Mouse (Mus musculus) layer of hippocampus, postnatal 10 days (tissue): Measurements from ENCODE around the gene Akt2. TPM values are rescaled to one million over a fixed set of nuclear protein-coding genes. Genes with fewer than 3 reads are reported as not detected.

ENCODE experiments used
- DNase-seq, 2 experiments: peaks; one replicate each; pipeline ENCODE4 v3.0.0; 2021; ENCODE audit warnings: low spot score in 2 of 2
- total RNA-seq, 2 experiments: library from RNA; stranded (reverse); gene quantifications; 2 replicates each; pipeline ENCODE4 v1.2.3; 2021

The Akt2 gene
- total RNA-seq, 2 experiments from 2014 or later = 92.7 to 94.8 TPM

DNA sequence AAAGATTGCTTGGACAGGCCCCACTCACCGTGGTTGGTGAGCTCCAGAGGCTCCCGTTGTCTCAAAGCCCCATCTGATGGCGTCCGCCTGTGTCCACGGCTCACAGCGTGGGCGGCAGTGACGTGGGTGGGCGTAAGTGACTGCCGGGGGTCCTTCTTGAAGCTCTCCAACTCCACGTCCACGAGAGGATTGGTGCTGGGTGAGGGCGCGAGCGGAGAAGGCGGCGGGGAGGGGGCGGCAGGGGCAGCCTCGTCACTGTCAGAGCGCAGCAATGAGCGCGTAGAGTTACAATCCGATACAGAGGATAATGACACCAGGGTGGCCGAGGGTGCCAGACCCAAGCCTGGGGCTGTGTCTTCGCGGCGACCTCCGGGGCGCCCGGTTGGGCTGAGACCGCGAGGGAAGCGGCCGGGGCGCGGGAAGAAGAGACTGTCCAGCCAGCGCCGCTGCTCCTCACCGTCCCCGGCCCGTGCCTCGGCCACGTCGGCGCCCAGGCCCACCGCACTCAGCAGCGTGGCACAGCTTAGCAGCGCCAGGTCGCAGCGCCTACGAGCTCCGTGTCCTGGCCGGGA, 66.6 kb downstream of the Akt2 start:
- DNase-seq = no peak

DNA sequence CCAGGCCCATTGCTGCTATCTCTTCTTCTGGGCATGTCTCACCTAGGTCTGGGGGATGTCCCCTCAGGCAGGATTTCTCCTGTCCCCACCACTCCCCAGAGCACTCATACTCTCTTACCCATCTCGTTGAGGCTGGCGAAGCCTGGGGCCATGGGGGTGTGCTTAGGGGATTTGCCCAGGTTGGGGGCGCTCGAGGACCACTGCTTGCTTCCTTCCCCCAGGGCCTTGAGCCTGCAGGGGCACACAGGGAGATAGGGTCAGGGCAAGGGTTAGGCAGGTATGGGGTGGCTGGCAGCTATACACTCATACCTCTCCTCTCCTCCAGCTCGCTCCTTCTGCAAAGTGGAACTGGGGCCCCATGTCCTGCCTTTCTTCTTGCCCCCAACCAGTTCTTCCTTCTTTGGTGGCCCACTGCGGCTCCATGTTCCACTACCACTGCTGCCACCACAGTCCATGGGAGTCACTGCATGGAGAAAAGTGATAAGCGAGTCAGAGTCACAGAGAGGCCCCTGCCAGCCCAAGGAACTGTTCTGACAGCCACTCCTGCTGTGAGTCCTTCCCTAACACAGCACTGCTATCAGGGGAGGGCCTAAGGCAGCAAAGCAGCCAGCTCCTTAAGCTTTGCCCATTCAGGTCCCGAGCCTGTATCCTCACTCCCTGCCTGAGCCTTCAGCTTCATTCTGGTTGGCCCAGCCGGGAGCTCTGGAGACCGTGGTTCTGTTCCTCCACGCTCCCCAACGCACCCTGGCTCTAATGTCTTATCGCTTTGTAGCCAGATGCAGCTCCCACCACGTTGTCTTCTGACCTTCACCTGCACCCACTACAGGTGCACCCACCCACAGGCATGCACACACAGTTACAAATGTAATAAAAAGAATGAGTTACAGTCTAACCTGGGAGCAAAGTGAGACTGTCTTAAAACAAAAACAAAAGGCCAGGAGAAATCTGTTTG, 67.6 kb downstream of the Akt2 start:
- DNase-seq = no peak

DNA sequence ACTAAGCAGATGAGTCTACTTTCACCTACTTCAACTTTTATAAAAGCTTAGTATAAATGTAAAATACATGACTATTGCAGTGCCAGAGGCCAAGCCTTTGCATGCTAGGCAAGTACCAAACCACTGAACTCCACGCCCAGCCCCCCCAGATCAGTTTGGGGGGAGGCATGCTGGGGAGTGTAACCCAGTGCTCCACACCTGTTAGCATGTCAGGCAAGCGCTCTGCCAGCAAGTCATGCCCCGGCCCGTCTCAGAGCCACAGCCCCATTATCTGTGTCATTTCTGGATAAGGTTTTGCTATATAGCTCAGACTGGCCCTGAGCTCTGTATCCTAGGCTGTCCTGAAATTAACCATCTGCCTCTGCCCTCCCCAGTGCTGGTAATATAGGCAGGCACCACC, 70.7 kb downstream of the Akt2 start:
- DNase-seq = no peak

DNA sequence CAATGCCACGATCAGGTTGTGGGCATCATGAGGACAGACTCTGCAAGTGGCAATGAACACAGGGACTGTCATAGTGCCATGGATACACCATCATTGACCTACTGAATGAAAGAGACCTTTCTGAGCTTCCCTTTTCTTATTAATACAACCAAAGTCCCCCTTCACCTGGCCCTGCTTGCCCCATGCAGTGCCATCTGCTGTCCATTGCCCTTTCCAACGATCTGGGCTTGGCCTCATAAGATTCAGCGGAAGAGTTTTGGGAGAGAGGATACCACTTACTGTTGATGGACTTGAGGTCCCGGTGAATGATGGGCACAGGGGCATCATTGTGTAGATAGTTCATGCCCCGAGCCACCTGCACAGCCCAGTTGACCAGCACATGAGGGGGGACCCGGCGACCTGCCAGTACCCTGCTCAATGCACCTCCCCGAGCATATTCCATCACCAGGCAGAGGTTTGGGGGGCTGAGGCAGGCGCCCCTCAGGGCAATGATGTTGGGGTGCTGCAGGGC, 81.8 kb downstream of the Akt2 start:
- DNase-seq = no peak

DNA sequence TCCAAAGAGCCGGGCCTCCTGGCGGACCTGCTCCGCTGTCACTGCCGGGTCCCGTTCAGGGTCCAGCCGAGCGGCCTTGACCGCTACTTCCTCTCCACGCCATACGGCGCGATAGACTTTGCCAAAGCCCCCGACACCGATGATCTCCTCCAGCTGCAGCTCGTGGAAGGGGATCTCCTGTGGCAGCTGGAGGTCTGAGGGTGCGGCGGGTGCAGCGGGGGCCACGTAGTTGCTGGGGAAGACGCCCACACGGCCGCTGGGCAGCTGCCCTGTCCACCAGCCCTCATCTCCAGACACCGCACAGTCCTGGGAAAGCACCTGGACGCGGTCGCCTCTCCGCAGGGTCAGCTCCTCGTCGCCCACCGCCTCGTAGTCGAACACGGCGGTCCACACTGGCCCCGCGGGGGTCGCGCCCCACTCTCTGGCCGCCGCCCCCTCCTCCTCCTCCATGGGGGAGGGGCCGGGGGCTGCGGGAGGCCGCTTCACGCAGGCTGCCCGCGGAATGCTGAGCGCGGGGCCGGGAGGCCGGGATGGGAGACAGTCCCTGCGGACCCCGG, 82.3 kb downstream of the Akt2 start:
- peak in 1 of 2 experiments; percentile 56 for DNase-seq

DNA sequence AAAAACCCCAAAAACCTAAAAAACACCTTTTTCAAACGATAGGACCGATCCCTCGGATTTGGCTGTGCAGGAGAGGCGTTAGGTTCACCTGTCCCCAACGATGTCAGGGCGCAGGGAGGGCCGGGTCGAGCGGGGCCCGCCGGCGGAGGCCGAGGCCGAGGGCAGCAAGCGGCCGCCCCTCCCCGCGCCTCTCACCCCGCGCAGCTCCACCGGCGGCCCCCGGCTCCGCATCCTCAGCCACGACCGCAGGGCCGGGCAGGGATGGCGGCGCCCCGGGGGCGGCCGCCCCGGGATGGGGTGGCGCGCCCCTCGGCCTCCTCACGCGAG, 82.8 kb downstream of the Akt2 start:
- no peak for DNase-seq

DNA sequence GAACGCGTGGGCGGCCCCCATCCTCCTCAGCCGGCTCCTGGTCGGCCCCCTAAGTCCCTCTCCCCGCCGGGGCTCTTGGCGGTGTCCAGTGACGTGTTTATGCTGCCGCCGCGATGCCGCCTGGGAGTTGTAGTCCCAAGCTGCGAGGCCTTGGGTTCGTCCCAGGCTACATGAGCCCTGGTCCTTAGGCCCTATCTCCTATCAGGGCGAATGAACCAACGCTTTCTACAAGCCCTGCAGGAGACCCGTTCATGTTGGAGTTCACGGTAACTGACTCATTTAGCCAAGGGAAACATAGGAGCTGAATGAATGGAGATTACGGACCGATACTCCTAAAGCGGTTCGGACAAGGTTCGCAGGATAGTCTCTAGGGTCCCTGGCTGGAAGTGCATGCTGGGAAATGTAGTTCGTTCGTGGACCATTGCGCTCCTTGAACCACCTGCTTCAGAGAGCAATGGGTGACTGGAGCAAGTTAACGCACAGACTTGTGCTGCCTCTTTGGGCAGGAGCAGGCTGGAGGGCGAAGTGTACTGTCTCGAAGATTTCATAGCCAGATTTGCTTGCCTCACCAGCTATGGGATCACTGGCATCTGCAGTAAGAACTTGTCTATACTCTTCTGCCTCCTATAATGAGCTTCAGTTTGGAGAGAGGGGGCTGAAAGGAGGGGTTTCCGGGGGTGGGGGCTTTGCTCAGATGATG, 83.3 kb downstream of the Akt2 start, which contains the start of gene Map3k10:
Gene Map3k10 (minus strand): TSS at position 77 of the 700 bp plus-strand sequence.
- peak; percentile 95 for DNase-seq

DNA sequence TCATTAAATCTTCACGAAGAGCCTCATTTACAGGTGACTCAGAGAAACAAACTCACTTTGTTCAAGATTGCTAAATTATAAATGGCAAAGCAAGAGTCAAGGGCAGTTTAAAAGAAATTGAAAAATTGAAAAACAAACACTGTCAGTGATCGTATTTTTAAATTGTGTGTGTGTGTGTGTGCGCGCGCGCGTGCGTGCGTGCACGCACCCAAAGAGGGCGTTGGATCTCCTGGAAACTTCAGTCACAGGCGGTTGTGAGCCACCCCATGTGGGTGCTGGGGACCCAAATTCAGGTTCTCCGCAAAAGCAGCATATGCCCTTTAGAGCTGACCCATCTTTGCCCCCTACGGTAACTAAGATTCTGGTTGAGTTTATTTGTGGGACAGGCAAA, 83.9 kb downstream of the Akt2 start:
- DNase-seq = no peak

DNA sequence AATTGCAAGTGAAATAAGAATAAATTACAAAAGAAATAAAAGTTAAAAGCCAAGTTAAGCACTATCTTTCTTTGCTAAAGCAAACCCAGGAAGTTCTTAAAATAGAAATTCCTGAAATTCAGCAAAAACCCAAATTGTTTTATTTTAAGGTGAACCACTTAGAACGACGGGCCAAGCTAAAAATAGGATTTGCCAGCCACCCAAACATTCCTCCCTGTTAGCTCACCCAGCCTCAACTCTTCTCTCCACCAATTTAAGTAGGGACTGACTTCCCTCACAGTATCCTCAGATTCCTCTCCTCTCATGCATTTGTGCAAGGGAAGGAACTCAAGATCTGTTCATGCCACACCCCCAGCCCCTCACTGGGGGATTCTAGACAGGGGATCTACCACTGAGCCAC, 91.9 kb downstream of the Akt2 start:
- no peak for DNase-seq

DNA sequence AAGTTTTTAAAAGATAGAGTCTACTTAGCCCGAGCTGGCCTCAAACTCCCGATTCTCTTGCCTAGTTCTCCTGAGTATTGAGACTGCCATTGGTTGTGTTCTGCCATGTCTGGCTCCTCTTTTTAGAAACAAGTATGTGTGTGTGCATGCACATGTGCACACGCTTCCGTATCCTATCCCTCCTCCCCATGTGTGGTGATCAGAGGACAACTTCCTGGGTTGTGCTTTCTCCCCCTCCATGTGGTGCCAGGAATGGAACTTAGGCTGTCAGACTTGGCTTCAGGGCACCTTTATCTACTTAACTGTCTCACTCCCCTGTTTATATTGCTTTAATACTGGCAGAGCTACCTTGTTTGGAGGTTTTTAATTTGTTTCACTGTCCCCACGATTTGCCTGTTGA, 93.9 kb downstream of the Akt2 start:
- DNase-seq = no peak

DNA sequence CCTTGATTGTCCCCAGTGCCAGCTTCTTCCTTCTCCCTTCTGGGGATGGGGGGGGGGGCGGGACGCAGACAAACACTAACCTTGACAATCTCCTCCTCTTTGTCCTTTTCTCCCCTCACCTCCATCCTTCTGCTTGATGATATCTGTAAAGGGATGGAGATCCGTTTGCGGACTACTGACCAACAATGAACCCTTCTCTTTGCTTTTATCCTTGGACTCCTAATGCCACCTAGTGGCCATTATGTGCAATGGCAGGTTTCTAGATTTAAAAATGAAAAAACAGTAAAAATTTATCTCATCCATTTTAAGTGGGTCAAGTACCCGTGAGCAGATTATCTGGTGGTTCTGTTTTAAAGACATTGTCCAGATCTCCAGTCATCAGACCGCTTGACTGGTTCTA, 94.3 kb downstream of the Akt2 start:
- no peak for DNase-seq

DNA sequence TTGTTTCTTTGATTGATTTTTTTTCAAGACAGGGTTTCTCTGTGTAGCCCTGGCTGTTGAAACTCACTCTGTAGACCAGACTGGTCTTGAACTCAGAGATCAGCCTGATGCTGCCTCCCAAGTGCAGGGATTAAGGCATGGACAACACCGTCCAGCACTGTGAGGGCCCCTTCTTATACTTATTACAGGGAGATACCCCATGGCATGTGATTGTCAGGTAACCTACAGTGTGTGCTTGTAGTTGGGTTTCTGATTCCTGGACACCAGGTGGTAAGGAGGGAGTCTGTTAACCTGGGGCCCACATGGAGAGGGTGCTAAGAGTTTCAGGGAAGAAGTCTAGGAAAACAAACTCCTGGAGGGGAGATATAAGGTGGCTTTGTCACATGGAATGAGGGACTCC, 95.7 kb downstream of the Akt2 start:
- no peak for DNase-seq

DNA sequence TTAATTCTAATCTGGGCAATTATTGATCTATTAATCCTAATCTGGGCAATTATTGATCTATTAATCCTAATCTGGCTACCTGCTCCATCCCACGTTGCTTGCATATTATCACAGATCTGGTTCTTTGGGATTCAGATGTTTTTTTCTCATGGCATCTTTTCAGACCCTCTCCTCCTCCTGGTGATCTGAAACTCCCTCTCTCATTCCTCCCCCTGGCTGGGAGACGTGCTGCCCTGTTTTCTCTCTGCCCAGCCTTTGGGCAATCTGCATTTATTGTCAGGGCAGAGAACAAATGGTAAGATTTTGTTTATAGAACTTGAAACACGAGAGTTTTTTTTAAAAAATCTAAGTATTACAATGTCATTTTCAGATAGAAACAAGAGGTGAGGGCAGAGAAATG, 96.5 kb downstream of the Akt2 start:
- no peak for DNase-seq

DNA sequence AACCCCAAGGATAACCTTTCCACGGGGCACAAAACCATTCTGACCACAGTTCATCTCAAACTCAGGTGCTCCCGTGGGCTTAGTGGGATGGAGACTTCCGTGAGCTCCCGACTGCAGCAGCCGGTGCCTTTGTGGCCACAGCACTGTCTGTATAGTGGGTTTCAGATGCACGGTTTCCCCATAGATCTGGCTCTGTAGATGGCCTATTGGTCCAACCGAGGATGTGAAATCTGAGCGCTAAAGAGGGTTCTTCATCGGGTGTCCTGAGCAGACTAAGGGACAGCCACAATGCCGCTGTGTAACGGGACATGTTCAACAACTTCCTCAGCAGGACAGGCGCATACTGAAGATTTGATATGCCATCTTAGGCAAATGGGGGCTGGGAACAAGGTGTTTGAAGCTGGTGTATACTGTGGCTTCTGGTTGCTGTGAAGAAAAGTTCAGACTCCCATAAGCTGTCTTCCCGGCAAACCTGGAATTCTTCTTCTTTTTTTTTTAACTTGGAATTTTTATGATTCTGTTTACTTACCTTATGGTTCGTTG, 97.0 kb downstream of the Akt2 start:
- DNase-seq = no peak

DNA sequence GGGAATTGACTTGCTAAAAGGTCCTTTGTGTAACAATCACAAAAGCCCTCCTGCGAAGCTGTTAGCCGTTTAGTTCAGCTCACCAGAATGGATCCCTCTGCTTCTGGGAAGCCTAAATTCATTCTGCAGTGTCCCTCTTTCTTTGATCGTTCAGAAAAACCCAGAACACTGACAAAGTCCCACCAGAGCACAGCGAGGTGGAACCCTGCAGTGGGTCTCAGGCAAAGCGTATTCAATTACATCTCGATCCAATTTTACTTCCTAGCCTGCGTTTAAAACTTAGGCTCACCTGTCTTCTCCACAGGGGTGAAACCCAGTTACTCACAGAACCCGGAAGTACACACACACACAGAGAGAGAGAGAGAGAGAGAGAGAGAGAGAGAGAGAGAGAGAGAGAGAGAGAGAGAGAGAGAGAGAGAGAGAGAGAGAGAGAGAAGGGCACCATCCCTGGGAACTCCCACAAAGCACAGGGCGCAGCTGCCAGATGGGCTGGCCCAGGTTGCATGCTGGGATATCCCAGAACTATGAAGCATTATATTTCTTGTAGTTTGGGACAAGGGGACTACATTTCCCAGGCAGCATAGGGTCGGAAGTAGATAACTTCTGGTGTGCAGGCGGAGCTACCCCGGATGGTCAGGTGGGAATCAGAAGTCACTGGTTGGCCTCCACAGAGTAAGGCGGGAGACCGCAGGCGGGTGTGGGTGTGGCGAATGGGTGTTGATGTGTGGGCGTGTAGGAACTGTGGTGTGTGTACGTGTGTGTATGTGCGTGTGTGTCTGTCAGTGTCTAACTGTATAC, 97.7 kb downstream of the Akt2 start, which contains the start of gene Zfp607b:
Gene Zfp607b (plus strand): TSS at position 526 of the 798 bp plus-strand sequence.
- DNase-seq = peak; percentile 83 to 87

Other genes with a start within 250 kb of the Akt2 start
- gene Shkbp1, start 235.5 kb upstream of the Akt2 start, total RNA-seq = 10 to 100 TPM; 24.9 to 29.9 TPM
- gene Gm20479, start 234.1 kb upstream of the Akt2 start, total RNA-seq = not detected
- 100 to 1,000 TPM in 1 of 2 experiments, 10 to 100 TPM in 1; 89.6 to 105 TPM for gene Sptbn4, start 143.9 kb upstream of the Akt2 start, total RNA-seq
- 10 to 100 TPM; 16.5 to 17.1 TPM for gene Blvrb, start 143.6 kb upstream of the Akt2 start, total RNA-seq
- gene Sertad3, start 117.8 kb upstream of the Akt2 start, total RNA-seq = 1 to 10 TPM; 3.6 to 3.8 TPM
- gene Sertad1, start 104.6 kb upstream of the Akt2 start, total RNA-seq = 1 to 10 TPM; 4.5 TPM
- gene Prx, start 92.2 kb upstream of the Akt2 start, total RNA-seq = 1 to 10 TPM; 1.1 to 1.5 TPM
- gene Hipk4, start 68.3 kb upstream of the Akt2 start, total RNA-seq = under 1 TPM; 0.11 to 0.23 TPM
- 100 to 1,000 TPM; 468 to 470 TPM for gene Pld3, start 38.3 kb upstream of the Akt2 start, total RNA-seq
- 10 to 100 TPM; 21.4 to 26.2 TPM for gene 2310022A10Rik, start 38.3 kb upstream of the Akt2 start, total RNA-seq
- 100 to 1,000 TPM; 106 to 114 TPM for gene Ttc9b, start 62.4 kb downstream of the Akt2 start, total RNA-seq
- gene Map3k10, start 83.0 kb downstream of the Akt2 start, total RNA-seq = 100 to 1,000 TPM; 186 to 195 TPM
- 1 to 10 TPM; 9.2 to 9.7 TPM for gene Zfp607b, start 97.8 kb downstream of the Akt2 start, total RNA-seq
- 10 to 100 TPM; 36.6 to 37.3 TPM for gene Zfp60, start 139.8 kb downstream of the Akt2 start, total RNA-seq
- 1 to 10 TPM; 6.2 to 7.6 TPM for gene Zfp626, start 215.6 kb downstream of the Akt2 start, total RNA-seq
- 1 to 10 TPM; 4.4 to 4.5 TPM for gene Zfp59, start 247.1 kb downstream of the Akt2 start, total RNA-seq